Mouse (Mus musculus) myocyte (in vitro differentiated cells): ENCODE data around the gene Tpm4.

Experiments
- CEBPB ChIP-seq: IDR thresholded peaks from 2 replicates; pipeline ENCODE4 v1.6.1; 2011; ENCODE audit warnings: mild to moderate bottlenecking, moderate library complexity; ENCODE audit not compliant: poor library complexity, insufficient read depth, severe bottlenecking
- E2F4 ChIP-seq: IDR thresholded peaks from one replicate; pipeline ENCODE4 v1.6.1; 2011; ENCODE audit warnings: mild to moderate bottlenecking, control low read depth, moderate library complexity; ENCODE audit not compliant: insufficient read depth
- MAX ChIP-seq: IDR thresholded peaks from one replicate; pipeline ENCODE4 v1.6.1; 2011; ENCODE audit warnings: low read depth, mild to moderate bottlenecking, control low read depth
- MYOD1 ChIP-seq, 3 experiments: IDR thresholded peaks; one replicate each; pipeline ENCODE4 v1.6.1; 2011; ENCODE audit warnings: control low read depth in 2 of 3, low read depth in 2 of 3, mild to moderate bottlenecking in 2 of 3, moderate library complexity in 1 of 3; ENCODE audit not compliant: insufficient read length in 2 of 3, control insufficient read depth in 1 of 3
- POLR2A ChIP-seq: IDR thresholded peaks from one replicate; pipeline ENCODE4 v1.6.1; 2011; ENCODE audit warnings: low read depth, mild to moderate bottlenecking, control low read depth, moderate library complexity; ENCODE audit not compliant: insufficient read length
- POLR2AphosphoS2 ChIP-seq: IDR thresholded peaks from one replicate; pipeline ENCODE4 v1.6.1; 2011; ENCODE audit warnings: low read depth, control low read depth; ENCODE audit not compliant: insufficient read length
- REST ChIP-seq: IDR thresholded peaks from one replicate; pipeline ENCODE4 v1.6.1; 2011; ENCODE audit warnings: mild to moderate bottlenecking, control low read depth, moderate library complexity; ENCODE audit not compliant: insufficient read depth, insufficient read length
- SRF ChIP-seq: IDR thresholded peaks from one replicate; pipeline ENCODE4 v1.6.1; 2011; ENCODE audit warnings: low read depth; ENCODE audit not compliant: control insufficient read depth, insufficient read length
- TCF12 ChIP-seq: IDR thresholded peaks from one replicate; pipeline ENCODE4 v1.6.1; 2011; ENCODE audit warnings: mild to moderate bottlenecking, control low read depth; ENCODE audit not compliant: poor library complexity, insufficient read depth, severe bottlenecking
- TCF3 ChIP-seq: IDR thresholded peaks from one replicate; pipeline ENCODE4 v1.6.1; 2011; ENCODE audit warnings: low read depth, control low read depth; ENCODE audit not compliant: insufficient read length
- USF1 ChIP-seq: IDR thresholded peaks from one replicate; pipeline ENCODE4 v1.6.1; 2011; ENCODE audit warnings: low read depth, mild to moderate bottlenecking, control low read depth, moderate library complexity

DNA sequence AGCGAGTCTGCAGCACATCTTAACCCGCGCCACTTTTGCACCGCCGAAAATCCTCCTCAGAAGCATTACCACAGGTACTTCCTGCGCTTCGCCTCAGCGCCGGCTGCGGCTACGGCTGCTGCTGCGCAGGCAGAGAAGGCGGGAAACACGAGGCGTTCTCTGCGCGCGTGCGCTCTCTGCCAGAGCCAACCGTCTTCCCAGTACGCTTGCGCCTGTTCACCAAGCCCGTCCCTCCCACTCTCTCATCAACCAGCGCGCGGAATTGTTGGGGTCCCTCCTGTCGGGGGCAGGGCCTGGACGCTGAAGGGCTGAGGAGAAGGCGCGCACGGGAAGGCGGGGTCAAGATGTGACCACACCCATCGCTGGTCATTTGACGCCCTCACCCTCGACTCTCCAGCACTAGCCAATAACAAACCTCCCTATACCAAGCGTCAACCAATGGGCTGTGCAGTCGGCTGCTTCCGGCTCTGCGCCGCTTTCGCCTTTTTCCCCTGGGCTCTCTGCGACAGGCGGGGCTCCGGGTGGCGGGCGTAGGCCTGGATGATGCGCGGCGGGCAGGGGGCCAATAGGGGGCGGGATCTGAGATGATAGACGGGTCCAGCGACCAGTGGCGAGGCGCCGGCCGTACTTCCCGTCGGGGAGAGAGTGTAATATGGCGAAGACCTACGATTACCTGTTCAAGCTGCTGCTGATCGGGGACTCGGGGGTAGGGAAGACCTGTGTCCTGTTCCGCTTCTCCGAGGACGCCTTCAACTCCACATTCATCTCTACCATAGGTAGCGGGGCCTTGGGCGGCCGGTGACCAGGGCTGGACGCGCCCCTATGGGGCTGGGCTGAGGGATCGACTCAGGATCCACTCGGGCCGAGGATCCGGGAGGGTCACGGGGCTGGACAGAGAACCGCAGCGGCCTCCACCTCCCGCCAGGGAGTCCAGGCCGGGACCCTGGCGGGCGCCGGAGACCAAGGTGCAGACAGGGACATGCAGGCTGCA lies 26.2 kb downstream of the Tpm4 start, which contains the start of gene Rab8a:
- TF ChIP-seq MAX (no peak), TCF3 (no peak), USF1 (no peak), POLR2A (peak; percentile 82), REST (no peak), TCF12 (no peak), E2F4 (no peak), POLR2AphosphoS2 (peak; percentile 71), CEBPB (no peak), MYOD1 (IDR thresholded peaks at IDR 0.05; ENCODE audit: control insufficient read depth in 1 of 3, insufficient read length in 2 of 3, low read depth in 2 of 3) (no peak), SRF (peak; percentile 32)
